Mouse (Mus musculus) liver, postnatal 0 days (tissue): ENCODE measurements around the gene Cr2. TPM values are rescaled to one million over a fixed set of nuclear protein-coding genes. Genes with fewer than 3 reads are reported as not detected.

Experiments
- ATAC-seq: fragments of 200-750 bp; cut with Nextera tagmentation; 2 replicates; pipeline ENCODE4 v1.8.0; 2017; ENCODE audit warnings: mild to moderate bottlenecking, moderate library complexity
- DNase-seq: peaks from one replicate; pipeline ENCODE4 v3.0.0-alpha.2; 2016
- H3K27ac ChIP-seq: fragments of 300-500 bp; sonication (generic); 2 replicates; pipeline ENCODE4 v1.5.1; 2014; ENCODE audit warnings: antibody characterized with exemption, moderate library complexity, mild to moderate bottlenecking, low read depth
- H3K27me3 ChIP-seq: fragments of 300-500 bp; sonication (generic); 2 replicates; pipeline ENCODE4 v1.6.1; 2014; ENCODE audit warnings: low read length, control low read depth, mixed read lengths; ENCODE audit not compliant: insufficient read depth
- H3K36me3 ChIP-seq: fragments of 300-500 bp; sonication (generic); replicated peaks from 2 replicates; pipeline ENCODE4 v1.6.1; 2014; ENCODE audit warnings: mild to moderate bottlenecking, control low read depth, low read length, moderate library complexity, mixed read lengths; ENCODE audit not compliant: insufficient read depth
- H3K4me1 ChIP-seq: fragments of 300-500 bp; sonication (generic); 2 replicates; pipeline ENCODE4 v1.6.1; 2014; ENCODE audit warnings: antibody characterized with exemption, mild to moderate bottlenecking, control low read depth; ENCODE audit not compliant: insufficient read depth
- H3K4me2 ChIP-seq: fragments of 300-500 bp; sonication (generic); 2 replicates; pipeline ENCODE4 v1.6.1; 2014; ENCODE audit warnings: low read depth, mild to moderate bottlenecking, low read length, moderate library complexity, mixed read lengths
- H3K4me3 ChIP-seq: fragments of 300-500 bp; sonication (generic); 2 replicates; pipeline ENCODE4 v1.5.1; 2014; ENCODE audit warnings: low read depth, low read length
- H3K9ac ChIP-seq: fragments of 300-500 bp; sonication (generic); replicated peaks from 2 replicates; pipeline ENCODE4 v1.6.1; 2014; ENCODE audit warnings: mild to moderate bottlenecking, moderate library complexity
- H3K9me3 ChIP-seq: fragments of 300-500 bp; sonication (generic); 2 replicates; pipeline ENCODE4 v1.6.1; 2016; ENCODE audit warnings: mild to moderate bottlenecking, control low read depth, low read length, mixed read lengths
- CTCF ChIP-seq: sonication (generic); IDR thresholded peaks from 2 replicates; pipeline ENCODE4 v1.5.1; 2016; ENCODE audit warnings: antibody characterized with exemption, low read depth
- EP300 ChIP-seq: IDR thresholded peaks from 2 replicates; pipeline ENCODE4 v1.6.1; 2016; ENCODE audit warnings: antibody characterized with exemption, low read depth, mild to moderate bottlenecking
- WGBS: fragments of 180-500 bp; shearing (Covaris S2); extraction: QIAGEN DNeasy Blood & Tissue Kit; methylation state at CpG from one replicate; pipeline ENCODE4 v1.1.7; 2014; ENCODE audit not compliant: insufficient replicate concordance; 5-methylcytosine and 5-hydroxymethylcytosine counted together
- polyA plus RNA-seq: library from polyadenylated mRNA; unstranded; fragments of >200 nt; fragmentation: Nextera tagmentation; extraction: Ambion mirVana; gene quantifications from 2 replicates; pipeline ENCODE4 v1.2.1, GENCODE M21; 2015

Cr2 gene
- polyA plus RNA-seq, 1 experiment from 2014 or later, result 0.04 TPM

DNA sequence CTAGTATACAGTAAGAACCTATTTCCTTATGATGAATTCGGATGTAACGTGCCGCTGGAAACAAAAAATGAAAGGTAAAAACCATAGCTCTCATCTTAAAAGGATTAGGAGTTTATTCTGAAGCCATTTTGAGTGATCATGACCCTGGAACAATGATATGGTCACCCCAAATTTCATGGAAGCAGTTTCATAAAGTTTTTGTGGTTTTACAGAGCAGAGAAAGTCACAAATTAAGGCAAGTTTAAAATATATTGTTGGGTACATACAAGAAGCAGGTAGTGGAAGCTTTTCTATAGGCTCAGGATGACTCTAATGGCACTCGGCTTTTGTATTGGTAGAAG lies 44.9 kb downstream of the Cr2 start:
- DNase-seq (no peak), ATAC-seq (no peak)
- peaks cover 3% of the 10 kb centered on the region for H3K4me1 ChIP-seq
- peak overlapping the region; percentile 97 for H3K9ac ChIP-seq
- peaks cover 16% of the 10 kb centered on the region for H3K36me3 ChIP-seq
- peak overlapping the region; percentile 100 for H3K27ac ChIP-seq
- H3K4me3 ChIP-seq, result peak overlapping the region; percentile 86
- peak overlapping the region; percentile 82 for H3K4me2 ChIP-seq
- no peaks in the 10 kb centered on the region for H3K9me3 ChIP-seq
- H3K27me3 ChIP-seq, result no peaks in the 10 kb centered on the region
- WGBS, result 13% methylated on average over 4 of the region's 4 CpGs
- no peak for TF ChIP-seq EP300
- no peak for TF ChIP-seq CTCF

DNA sequence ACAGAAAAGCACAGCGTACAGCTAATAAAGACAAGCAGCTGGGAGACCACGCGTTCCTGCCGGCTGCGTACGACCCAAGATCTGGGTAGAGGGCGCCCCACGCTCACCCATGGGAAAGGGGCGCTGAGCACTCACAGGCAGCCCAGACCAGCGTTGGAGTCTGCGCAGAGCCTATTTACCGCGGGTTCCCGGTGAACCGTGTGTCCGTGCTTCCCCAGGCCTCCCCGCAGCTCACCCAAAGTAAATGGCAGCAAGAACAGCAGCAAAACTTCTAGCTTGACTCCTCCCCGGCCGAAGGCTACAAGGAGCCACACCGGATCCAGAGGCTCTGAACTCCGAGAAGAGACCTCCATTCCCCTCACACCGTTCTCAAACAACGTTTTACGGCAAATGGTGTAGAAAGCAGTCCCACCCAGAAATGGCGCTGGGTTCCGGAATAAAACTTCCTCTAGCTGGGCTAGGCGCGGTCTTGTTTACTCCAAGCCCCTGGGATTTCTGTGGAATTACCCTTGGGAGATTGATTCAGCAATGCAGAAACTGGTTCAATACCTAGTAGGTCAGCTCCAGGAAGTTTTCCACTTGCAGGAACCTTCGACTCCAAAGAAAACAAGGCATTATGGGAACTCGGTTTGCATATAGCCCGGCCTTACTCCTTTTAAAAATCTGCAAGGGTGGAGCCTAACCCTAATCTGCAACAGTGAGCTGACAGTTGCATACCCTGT lies 45.4 kb downstream of the Cr2 start, which contains the start of gene Cr1l:
Gene Cr1l, minus strand, starts transcription at position 634 of the 722 bp plus-strand sequence.
- under 1% methylated on average over 31 of the region's 31 CpGs for WGBS
- H3K4me3 ChIP-seq, result peak within 1 kb of the TSS; percentile 86
- peak; percentile 96 for ATAC-seq

DNA sequence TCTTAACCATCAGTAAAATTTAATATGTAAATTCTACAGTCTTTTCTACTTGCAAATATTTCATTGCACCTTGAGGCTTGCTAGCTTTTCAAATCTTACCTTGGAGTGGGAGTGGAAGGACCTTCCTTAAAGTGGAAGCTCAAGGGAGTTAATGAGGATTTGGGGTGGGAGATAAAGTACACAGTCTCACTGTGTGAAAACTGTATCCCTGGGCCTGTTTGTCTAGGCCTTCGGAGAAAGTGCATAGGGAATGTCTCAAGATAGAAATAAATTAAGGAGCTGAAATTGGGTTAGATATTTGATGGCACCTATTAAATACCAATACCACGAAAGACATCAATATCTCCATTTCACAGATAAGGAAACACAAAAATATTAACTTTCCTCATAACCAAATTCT lies 46.0 kb downstream of the Cr2 start:
- H3K9ac ChIP-seq, result peak overlapping the region; percentile 97
- no peaks in the 10 kb centered on the region for H3K9me3 ChIP-seq
- peak overlapping the region; percentile 86 for H3K4me3 ChIP-seq
- H3K36me3 ChIP-seq, result peaks cover 23% of the 10 kb centered on the region
- H3K27me3 ChIP-seq, result no peaks in the 10 kb centered on the region
- ATAC-seq (no peak), DNase-seq (no peak)
- TF ChIP-seq EP300, result no peak
- TF ChIP-seq CTCF, result no peak
- H3K4me1 ChIP-seq, result peaks cover 3% of the 10 kb centered on the region
- peak overlapping the region; percentile 100 for H3K27ac ChIP-seq
- peak overlapping the region; percentile 82 for H3K4me2 ChIP-seq
- WGBS, result 7% methylated on average over 2 of the region's 2 CpGs

More for the DNA sequence above, 45.4 kb downstream of the Cr2 start, which contains the start of gene Cr1l:
- peak within 1 kb of the TSS; percentile 97 for H3K9ac ChIP-seq
- H3K36me3 ChIP-seq, result peaks cover 19% of the 10 kb centered on the region
- peaks cover 3% of the 10 kb centered on the region for H3K4me1 ChIP-seq
- peak within 1 kb of the TSS; percentile 82 for H3K4me2 ChIP-seq
- H3K27me3 ChIP-seq, result no peaks in the 10 kb centered on the region
- H3K9me3 ChIP-seq, result no peaks in the 10 kb centered on the region
- TF ChIP-seq CTCF (peak; percentile 84), EP300 (0 out of 2 replicates have a peak, but pooled peaks have one; percentile 52)
- DNase-seq, result peak; percentile 89
- H3K27ac ChIP-seq, result peak within 1 kb of the TSS; percentile 100

DNA sequence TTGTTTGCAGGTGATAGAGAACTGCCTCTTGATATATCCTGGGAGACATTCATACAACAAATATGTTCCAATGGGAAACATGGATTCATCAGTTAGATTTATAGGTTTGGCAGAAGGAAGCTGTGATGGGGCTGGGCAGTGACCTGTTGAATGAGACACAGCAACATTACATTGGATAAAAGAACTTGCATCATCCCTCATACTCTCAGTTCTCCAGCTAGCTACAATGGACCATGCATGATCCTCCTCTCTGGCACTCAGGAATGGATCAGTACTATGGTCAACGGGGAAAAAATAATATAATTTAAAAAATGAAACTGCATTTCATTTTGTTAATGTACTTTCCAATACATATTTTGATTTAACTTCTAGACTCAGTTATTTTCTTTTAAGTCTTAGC lies 46.6 kb downstream of the Cr2 start:
- H3K9ac ChIP-seq, result peak overlapping the region; percentile 26; the same call in 1 of the 2 replicates

DNA sequence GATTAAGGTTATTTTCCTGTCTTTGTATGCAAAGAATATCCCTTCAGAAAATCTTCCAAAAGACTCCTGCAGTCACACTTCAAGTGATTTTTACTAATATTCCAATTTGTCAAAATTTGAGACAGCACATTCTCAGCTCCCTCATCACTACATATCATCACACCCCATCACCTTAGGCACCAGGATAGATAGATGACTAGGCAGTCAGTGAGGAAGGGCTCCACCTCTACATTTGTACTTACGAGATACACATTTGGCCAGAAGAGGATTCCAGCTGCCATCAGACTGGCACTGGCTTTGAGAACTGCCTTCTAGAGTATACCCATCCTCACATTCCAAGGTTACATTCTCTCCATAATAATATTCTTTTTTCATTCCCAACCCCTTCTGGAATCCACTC lies 62.1 kb downstream of the Cr2 start:
- no peak overlapping the region for H3K9ac ChIP-seq
- peaks cover 5% of the 10 kb centered on the region for H3K4me1 ChIP-seq
- 59% methylated on average over 1 of the region's 1 CpGs for WGBS
- no peak overlapping the region for H3K4me3 ChIP-seq
- H3K4me2 ChIP-seq, result peak overlapping the region; percentile 41; the same call in 1 of the 2 replicates
- peaks cover 51% of the 10 kb centered on the region for H3K36me3 ChIP-seq
- no peaks in the 10 kb centered on the region for H3K27me3 ChIP-seq
- peak; percentile 52; the same call in 1 of the 2 replicates for TF ChIP-seq EP300
- TF ChIP-seq CTCF, result no peak
- ATAC-seq (peak; percentile 65), DNase-seq (no peak)
- H3K27ac ChIP-seq, result no peak overlapping the region
- H3K9me3 ChIP-seq, result no peaks in the 10 kb centered on the region

More for the DNA sequence above, 46.6 kb downstream of the Cr2 start:
- Histone ChIP-seq H3K27me3 (no peaks in the 10 kb centered on the region), H3K36me3 (peaks cover 23% of the 10 kb centered on the region), H3K4me2 (peak overlapping the region; percentile 82), H3K9me3 (no peaks in the 10 kb centered on the region), H3K27ac (no peak overlapping the region), H3K4me3 (peak overlapping the region; percentile 37), H3K4me1 (peaks cover 3% of the 10 kb centered on the region)
- DNase-seq (no peak), ATAC-seq (no peak)
- WGBS, result 59% methylated on average over 1 of the region's 1 CpGs
- no peak for TF ChIP-seq EP300
- no peak for TF ChIP-seq CTCF

DNA sequence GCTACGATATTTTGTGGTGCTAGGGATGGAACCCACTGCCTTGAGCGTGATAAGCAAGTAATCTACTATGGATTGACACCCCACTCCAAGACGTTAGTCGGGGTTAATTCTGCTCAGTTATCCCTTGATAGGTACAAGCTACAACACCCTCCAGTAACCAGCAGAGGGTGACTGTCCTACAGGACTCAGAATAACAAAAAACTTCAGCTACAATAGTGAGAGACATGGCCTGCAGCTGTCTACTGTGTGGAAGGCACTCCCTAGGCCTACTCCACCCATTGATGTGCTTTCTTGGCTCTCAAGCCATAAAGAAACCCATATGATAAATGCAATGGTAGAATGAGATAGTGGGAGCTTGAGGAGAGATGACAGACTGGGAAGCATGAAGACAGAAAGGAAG lies 62.9 kb downstream of the Cr2 start:
- no peak overlapping the region for H3K9ac ChIP-seq

More for the DNA sequence above, 62.9 kb downstream of the Cr2 start:
- Histone ChIP-seq H3K4me2 (0 out of 2 replicates have a peak overlapping the region, but pooled peaks have one; percentile 19), H3K9me3 (no peaks in the 10 kb centered on the region), H3K4me1 (peaks cover 5% of the 10 kb centered on the region), H3K27ac (0 out of 2 replicates have a peak overlapping the region, but pooled peaks have one; percentile 29), H3K36me3 (peaks cover 50% of the 10 kb centered on the region), H3K4me3 (no peak overlapping the region), H3K27me3 (no peaks in the 10 kb centered on the region)
- ATAC-seq (peak; percentile 84), DNase-seq (no peak)
- 70% methylated on average over 4 of the region's 4 CpGs for WGBS
- TF ChIP-seq CTCF (peak; percentile 44), EP300 (no peak)
